Mouse (Mus musculus) ovary, postnatal 10 days (tissue): ENCODE measurements around the gene Rasal3.
A peak's percentile ranks its signal among the peaks of the same experiment; 100 is the strongest.

Source experiments
- DNase-seq: peaks from one replicate; pipeline ENCODE4 v3.0.0; 2022; ENCODE audit warnings: low spot score

Gene Rasal3

DNA sequence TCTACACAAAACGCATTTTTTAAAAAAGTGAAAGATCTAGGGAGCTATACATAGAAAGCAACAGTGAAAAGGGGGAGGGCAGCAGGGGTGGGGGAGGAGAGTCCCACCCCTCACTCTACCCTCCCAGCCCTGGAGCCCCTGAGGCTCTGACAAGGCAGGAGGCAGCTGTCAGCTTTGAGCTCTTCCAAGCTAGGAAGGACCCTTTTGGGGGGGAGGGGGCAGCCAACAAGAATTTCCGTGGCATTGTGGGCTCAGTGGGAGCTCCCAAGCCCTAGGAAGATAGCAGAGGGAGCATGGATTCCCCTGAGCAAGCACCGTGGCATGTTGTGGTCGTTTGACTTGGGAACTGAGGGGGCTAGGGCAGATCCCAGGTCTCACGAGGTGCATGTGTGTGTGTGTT is 49.2 kb downstream of the Rasal3 start:
- no peak for DNase-seq

DNA sequence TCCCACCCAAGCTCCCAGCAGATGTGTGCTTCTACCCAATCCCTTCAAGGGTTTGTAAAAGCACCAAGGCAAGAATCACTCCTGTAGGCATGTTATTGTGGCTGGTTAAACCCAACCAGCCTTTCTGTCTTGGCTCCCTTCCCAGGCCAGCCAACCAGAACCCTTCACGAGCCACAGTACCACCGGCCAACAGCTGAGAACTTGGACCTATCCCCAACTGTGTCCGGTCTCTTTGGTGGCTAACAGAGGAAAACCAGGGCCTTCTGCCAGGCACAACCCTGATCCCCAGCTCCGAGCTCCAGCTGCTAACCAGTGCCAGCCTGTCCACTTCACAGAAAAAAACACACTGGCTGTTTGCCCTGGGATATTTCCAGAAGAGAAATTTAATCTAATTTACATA is 49.7 kb downstream of the Rasal3 start:
- no peak for DNase-seq

DNA sequence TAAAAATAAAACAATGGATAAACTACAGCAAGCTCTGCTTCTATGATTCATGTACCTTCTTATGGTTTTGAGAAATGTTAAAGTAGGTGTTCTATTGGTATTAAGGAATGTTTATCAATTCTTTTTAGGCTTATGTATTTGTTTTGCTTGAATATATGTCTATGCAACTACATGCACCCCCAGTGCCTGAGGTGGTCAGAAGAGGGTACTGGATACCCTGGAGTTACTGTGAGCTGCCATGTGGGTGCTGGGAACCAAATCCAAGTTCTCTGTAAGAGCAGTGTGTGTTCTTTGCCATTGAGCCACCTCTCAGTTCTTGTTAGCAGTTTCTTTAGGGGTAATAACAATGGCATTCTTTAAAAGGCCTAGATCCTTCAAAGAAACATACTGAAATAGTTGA is 51.7 kb downstream of the Rasal3 start:
- no peak for DNase-seq

DNA sequence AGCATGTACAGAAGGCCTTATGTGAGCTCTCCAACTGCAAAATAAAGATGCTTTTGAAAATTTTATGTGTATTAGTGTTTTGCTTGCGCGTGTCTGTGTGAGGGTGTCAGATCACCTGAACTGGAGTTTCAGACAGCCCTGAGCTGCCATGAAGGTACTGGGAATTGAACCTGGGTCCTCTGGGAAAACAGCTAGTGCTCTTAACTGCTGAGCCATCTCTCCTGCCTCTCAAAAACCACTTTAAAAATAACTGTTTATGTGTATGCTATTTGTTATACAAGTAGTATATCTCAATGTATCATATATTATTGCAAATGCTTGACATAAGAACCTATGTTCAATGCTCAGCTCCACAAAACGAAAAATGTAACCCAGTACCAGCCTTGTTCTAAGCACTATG is 52.1 kb downstream of the Rasal3 start:
- no peak for DNase-seq

DNA sequence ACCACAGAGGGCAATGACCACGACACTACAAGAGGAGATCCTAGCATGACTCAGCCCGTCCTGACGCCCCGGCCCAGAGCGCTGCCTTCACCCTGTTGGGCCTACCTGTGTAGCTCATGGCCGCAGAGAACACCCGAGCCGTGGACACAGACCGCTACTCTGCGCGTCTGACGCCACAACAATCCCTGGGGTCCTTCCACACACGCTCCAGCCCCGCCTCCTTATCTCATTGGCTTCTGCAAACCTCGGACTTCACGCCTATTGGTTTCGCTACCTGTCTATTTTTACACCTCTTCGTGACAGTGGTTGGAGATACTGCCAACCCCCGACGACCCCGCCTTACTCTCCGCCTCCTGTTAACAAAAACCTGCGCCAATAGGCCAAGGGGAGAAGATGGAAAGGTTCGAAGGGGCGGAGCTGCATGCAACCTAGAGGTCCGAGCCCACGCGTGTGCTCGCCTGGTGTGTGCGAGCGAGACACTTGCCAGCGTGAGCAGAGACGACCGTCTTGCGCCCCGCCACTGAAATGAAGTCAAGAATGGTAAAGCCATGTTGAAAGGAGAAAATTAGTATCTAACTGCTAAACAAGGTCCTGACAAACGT is 52.9 kb downstream of the Rasal3 start, which contains the start of gene Akap8l:
Akap8l (minus strand) TSS at position 226 of the 602 bp plus-strand sequence.
- peak; percentile 88 for DNase-seq

DNA sequence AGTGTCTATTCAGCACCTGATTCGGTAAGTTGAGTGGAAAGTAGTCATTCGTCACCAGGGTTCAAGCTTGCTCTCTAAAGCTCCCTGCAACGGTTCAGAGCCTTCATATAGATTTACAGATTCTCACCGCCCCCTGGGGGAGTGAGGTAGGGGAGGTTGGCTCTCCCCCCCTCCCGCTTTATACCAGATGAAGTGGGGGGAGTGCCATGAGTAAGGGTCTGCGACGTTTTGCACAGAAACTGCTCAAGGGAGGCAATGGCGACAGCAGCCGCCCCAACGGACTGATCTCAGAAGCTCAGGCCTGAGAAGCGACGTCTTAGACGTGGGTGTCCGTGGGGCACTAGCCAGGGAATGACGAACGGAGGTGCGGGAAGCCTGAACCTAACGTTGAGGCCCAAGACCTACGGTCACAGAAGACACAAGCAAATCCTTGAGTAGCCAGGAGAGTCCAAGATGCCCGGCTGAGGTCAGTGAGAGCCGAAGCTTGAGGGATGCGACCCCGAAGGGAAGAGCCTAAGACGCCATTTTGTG is 53.5 kb downstream of the Rasal3 start:
- no peak for DNase-seq

DNA sequence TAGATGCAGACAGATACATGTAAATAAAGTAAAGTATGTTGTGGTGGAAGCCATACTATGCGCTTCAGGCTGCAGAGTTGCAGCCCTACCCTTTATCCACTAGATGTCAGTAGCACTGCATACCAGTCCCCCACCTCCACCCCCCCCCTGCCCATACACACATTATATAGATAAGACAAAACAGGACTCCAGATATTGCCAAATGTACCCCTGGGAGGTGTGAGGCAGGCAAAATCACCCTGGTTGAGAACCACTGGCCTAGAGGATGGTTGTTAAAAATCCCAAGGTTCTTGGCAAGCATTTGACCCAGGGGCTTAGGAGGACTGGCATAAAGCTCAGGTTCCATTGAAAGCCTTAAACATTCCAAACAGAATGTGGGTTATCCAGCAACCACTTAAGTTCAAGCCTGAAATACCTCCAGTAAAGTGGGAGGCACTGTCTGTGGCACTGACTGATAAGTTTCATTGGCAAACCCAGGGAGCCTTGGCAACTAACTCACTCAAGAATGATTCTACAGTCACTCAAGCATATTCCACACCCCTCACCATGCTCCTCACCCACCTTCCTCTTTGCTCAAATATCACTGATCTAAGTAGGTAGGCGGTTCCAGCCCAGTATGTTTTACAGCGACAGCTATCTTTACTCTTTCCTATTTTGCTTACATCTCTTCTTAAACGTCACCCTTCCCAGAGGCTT is 54.2 kb downstream of the Rasal3 start:
- no peak for DNase-seq

DNA sequence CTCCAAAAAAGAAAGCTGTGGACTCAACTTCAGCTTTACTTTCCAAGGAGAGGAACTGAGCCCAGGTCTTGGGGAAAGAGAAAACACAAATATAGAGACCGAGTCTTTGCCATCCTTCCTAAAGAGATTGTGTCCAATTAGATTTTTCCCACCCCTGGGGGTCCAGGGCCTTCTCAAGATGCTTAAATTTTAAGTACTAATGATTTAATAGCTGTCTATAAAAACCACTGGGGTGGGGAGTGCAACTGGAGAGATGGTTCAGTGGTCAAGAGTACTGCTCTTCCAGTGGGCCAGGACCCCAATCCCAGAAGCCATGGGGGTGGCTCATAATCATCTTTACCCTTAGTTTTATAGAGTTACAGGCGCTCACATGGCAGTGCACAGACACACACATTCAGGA is 55.0 kb downstream of the Rasal3 start:
- DNase-seq = no peak

DNA sequence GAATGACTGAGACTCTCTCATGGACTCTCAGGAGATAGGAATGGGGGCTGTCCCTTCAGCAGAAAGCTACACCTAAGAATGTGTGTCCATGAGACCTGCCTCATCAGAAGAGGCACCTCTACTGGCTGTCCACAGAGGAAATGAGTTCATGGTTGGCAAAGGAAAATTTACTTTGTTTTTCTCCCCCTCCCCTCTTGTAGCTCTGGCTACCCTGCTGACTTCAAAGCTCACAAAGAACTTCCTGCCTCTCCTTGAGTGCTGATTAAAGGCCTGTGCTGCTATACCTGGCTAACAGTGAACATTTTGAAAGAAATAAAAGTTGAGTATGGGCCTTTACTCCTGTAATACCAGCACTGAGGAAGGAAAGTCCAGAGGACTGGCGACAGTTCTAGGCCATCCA is 62.3 kb downstream of the Rasal3 start:
- no peak for DNase-seq
